Mouse (Mus musculus): ENCODE measurements at regions not wholly inside any gene's neighbourhood (a gene's known extent, or its start where the extent isn't known, plus 50 kb on each side); places are given as distances from the start of the nearest gene placed in this dataset.
"Not testable (repeated sequence)": the region's sequence is repeated elsewhere in the genome, so short reads cannot be mapped to it uniquely, and the experiment has no call there.

GRCm38 (mm10) chr1:136680173-136680572, 55.5 kb downstream of the Zfp281 start:
- DNase-seq, result no peak

- DNase-seq, result not testable (repeated sequence)
Measured at GRCm38 (mm10) chr1:136682311-136682710, 57.6 kb downstream of the Zfp281 start.

GRCm38 (mm10) chr1:136683061-136683531, 58.4 kb downstream of the Zfp281 start:
- DNase-seq, result peak; percentile 56 to 68

- no peak for DNase-seq
Measured at GRCm38 (mm10) chr1:136683561-136684131, 58.9 kb downstream of the Zfp281 start.

GRCm38 (mm10) chr1:136684481-136684880, 59.8 kb downstream of the Zfp281 start:
- no peak for DNase-seq

GRCm38 (mm10) chr1:136685191-136686060, 60.7 kb downstream of the Zfp281 start:
- peak; percentile 41 to 53 for DNase-seq

GRCm38 (mm10) chr1:136686467-136686866, 61.8 kb downstream of the Zfp281 start:
- no peak for DNase-seq

- DNase-seq, result no peak
Measured at GRCm38 (mm10) chr1:136690068-136690467, 65.4 kb downstream of the Zfp281 start.

GRCm38 (mm10) chr1:136693421-136693820, 68.7 kb downstream of the Zfp281 start:
- DNase-seq, result no peak

- peak; percentile 53 to 71 for DNase-seq
Measured at GRCm38 (mm10) chr1:136694983-136695382, 70.3 kb downstream of the Zfp281 start.

GRCm38 (mm10) chr1:136696077-136696641, 71.5 kb downstream of the Zfp281 start:
- DNase-seq, result no peak

- DNase-seq, result no peak
Measured at GRCm38 (mm10) chr1:136698454-136699152, 73.9 kb downstream of the Zfp281 start.

GRCm38 (mm10) chr1:136699153-136699524, 74.4 kb downstream of the Zfp281 start:
- no peak for DNase-seq

- no peak for DNase-seq
Measured at GRCm38 (mm10) chr1:136699571-136699970, 74.9 kb downstream of the Zfp281 start.

- no peak for DNase-seq
Measured at GRCm38 (mm10) chr1:136704139-136704538, 79.4 kb downstream of the Zfp281 start.

GRCm38 (mm10) chr1:136706509-136706908, 81.8 kb downstream of the Zfp281 start:
- no peak for DNase-seq

GRCm38 (mm10) chr1:136707394-136707793, 82.7 kb downstream of the Zfp281 start:
- DNase-seq, result peak; percentile 45 to 67

GRCm38 (mm10) chr1:136707866-136708265, 83.2 kb downstream of the Zfp281 start:
- no peak for DNase-seq

- DNase-seq, result no peak
Measured at GRCm38 (mm10) chr1:136710196-136710595, 85.5 kb downstream of the Zfp281 start.

- DNase-seq, result no peak
Measured at GRCm38 (mm10) chr1:136711243-136711642, 86.5 kb downstream of the Zfp281 start.

GRCm38 (mm10) chr1:136714077-136714476, 89.4 kb downstream of the Zfp281 start:
- DNase-seq, result no peak

GRCm38 (mm10) chr1:136714987-136715386, 90.3 kb downstream of the Zfp281 start:
- no peak for DNase-seq
